Comparison of ENCODE assay signal across 27 mouse cellular contexts in genomic region chr8:95741732-95742131, GRCm38 (mm10). TPM values are rescaled to one million over a fixed set of nuclear protein-coding genes. Genes with fewer than 3 reads are reported as not detected.
DNase-seq lines count a peak whose midpoint lies in the region; ATAC-seq lines count a peak whose summit lies in the region.
"Had no signal": no experiment of that assay in that cellular context is flagged by ENCODE, and none has a peak within 500 bp of the region (broad histone marks: within the 10 kb centered on the region; RNA-seq: fewer than 3 reads in every experiment).

No protein-coding gene starts in this region.

- H3K27me3 ChIP-seq in kidney, embryonic 16.5 days (ENCODE audit: insufficient read depth, low read length): no peaks in the 10 kb centered on the region
- H3K27me3 ChIP-seq: CH12.LX; embryonic facial prominence, embryonic 12.5 days; embryonic facial prominence, embryonic 15.5 days; heart, embryonic 12.5 days; heart, embryonic 15.5 days; Patski had no signal

- H3K9ac ChIP-seq in kidney, embryonic 16.5 days (replicated peaks; ENCODE audit: low read length): no peak overlapping the region
- H3K9ac ChIP-seq: embryonic facial prominence, embryonic 12.5 days; embryonic facial prominence, embryonic 15.5 days; forebrain, postnatal 0 days; heart, embryonic 12.5 days; heart, embryonic 15.5 days; hindbrain, embryonic 14.5 days had no signal

- WGBS in kidney, embryonic 16.5 days: 90% methylated on average over 7 of the region's 7 CpGs

- no peak overlapping the region for H3K4me2 ChIP-seq in kidney, embryonic 16.5 days (replicated peaks; ENCODE audit: low read depth, low read length)
- H3K4me2 ChIP-seq: embryonic facial prominence, embryonic 12.5 days; embryonic facial prominence, embryonic 15.5 days; heart, embryonic 12.5 days; heart, embryonic 15.5 days; hindbrain, embryonic 14.5 days had no signal

- peak; percentile 34 for ATAC-seq in frontal cortex, adult (ENCODE audit: low TSS enrichment)
- no peak for ATAC-seq in kidney, embryonic 16.5 days (ENCODE audit: low FRiP score, low TSS enrichment)
- ATAC-seq in inflammation-experienced regulatory T-cells, adult 6 months: no peak
- ATAC-seq: forebrain, embryonic 14.5 days; forebrain, postnatal 0 days; hindbrain, postnatal 0 days; Patski had no signal

- H3K4me1 ChIP-seq in kidney, embryonic 16.5 days (ENCODE audit: insufficient read depth, low read length): no peaks in the 10 kb centered on the region
- H3K4me1 ChIP-seq: embryonic facial prominence, embryonic 12.5 days; embryonic facial prominence, embryonic 15.5 days; heart, embryonic 12.5 days; heart, embryonic 15.5 days had no signal

- DNase-seq in frontal cortex, adult 2 months (ENCODE audit: extremely low spot score in 1 of 2, low spot score in 1 of 2): no peak
- peak; percentile 11 for DNase-seq in kidney, adult 11 months
- DNase-seq in kidney, postnatal 25 days: no peak
- peak; percentile 8 to 21 for DNase-seq in kidney, postnatal 36 days
- DNase-seq: adrenal gland, postnatal 10 days; B cell, adult 2 months; cerebellum, adult 18-20 months; cerebellum, adult 9-11 months; cerebellum, postnatal 25 days; forebrain, postnatal 0 days; gastrocnemius, postnatal 10 days; heart, adult 18-20 months; heart, postnatal 10 days; heart, postnatal 4 days had no signal

- no peak overlapping the region for H3K4me3 ChIP-seq in kidney, embryonic 16.5 days (ENCODE audit: low read length)
- H3K4me3 ChIP-seq: embryonic facial prominence, embryonic 12.5 days; embryonic facial prominence, embryonic 15.5 days; heart, embryonic 12.5 days; heart, embryonic 15.5 days had no signal

- no peak overlapping the region for H3K27ac ChIP-seq in kidney, embryonic 16.5 days (ENCODE audit: low read length)
- H3K27ac ChIP-seq: embryonic facial prominence, embryonic 12.5 days; embryonic facial prominence, embryonic 15.5 days; heart, embryonic 15.5 days; hindbrain, embryonic 14.5 days; hindbrain, postnatal 0 days had no signal

- H3K36me3 ChIP-seq in kidney, embryonic 16.5 days (ENCODE audit: insufficient read depth, low read length): peaks cover 87% of the 10 kb centered on the region

- H3K9me3 ChIP-seq in kidney, embryonic 16.5 days (ENCODE audit: low read length): no peaks in the 10 kb centered on the region
- H3K9me3 ChIP-seq: embryonic facial prominence, embryonic 12.5 days; embryonic facial prominence, embryonic 15.5 days; G1E; heart, embryonic 12.5 days; heart, embryonic 15.5 days had no signal

RNA-seq across cellular contexts. Expression of gene Setd6, which starts 26.1 kb away (rescaled TPM):
- polyA plus RNA-seq in frontal cortex, adult 2 months (2012; rRNA removed): 27.7 and 35.3 TPM in 2 replicates
- 21.3 and 22.7 TPM in 2 replicates for polyA plus RNA-seq in kidney, embryonic 16.5 days (2015; fragmentation: Nextera tagmentation; extraction: Ambion mirVana)
- polyA plus RNA-seq in inflammation-experienced regulatory T-cells, adult 6 months (2017; shearing (Covaris generic)): 10 to 100 TPM in 1 of 3 experiments, 1 to 10 TPM in 2; 6.3 to 10.5 (median 9.7) TPM

Comparison
In these comparisons a context has a peak if more than half of its experiments do, and no peak if none do; other contexts are left out.
1. DNase-seq: peak in kidney, adult 11 months (single experiment) and kidney, postnatal 36 days (2 of 2); none in frontal cortex, adult 2 months (0 of 2) and kidney, postnatal 25 days (0 of 2).